Mouse (Mus musculus) embryo, embryonic 10.5 days (tissue): Measurements from ENCODE around the gene Tmem131.

Experiments used
- DNase-seq: peaks from one replicate; pipeline ENCODE4 v3.0.0-alpha.2; 2015; ENCODE audit warnings: low spot score

Tmem131 gene

GRCm38 (mm10) chr1:36782476-36782875 is 161.0 kb downstream of the Tmem131 start:
- DNase-seq: no peak

- DNase-seq: no peak
These were observed 162.7 kb downstream of the Tmem131 start for GRCm38 (mm10) chr1:36780793-36781192.

- no peak for DNase-seq
These were observed 171.1 kb downstream of the Tmem131 start for GRCm38 (mm10) chr1:36772198-36772934.

DNA sequence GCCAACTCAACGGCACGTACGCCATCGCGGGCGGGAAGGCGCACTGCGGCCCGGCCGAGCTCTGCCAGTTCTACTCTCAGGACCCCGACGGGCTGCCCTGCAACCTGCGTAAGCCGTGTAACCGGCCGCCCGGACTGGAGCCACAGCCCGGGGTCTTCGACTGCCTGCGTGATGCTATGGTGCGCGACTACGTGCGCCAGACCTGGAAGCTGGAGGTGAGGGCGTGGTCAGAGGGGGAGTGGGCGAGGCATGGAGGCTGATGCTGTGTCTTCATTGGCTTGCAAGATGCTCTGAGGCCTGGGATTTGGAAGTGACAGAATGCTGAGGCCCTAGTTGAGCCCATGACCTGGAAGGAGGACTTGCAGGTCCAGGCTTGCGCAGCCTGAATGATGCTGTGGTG is 172.5 kb downstream of the Tmem131 start:
- peak; percentile 24 for DNase-seq

- no peak for DNase-seq
These were observed 173.5 kb downstream of the Tmem131 start for GRCm38 (mm10) chr1:36769951-36770350.

DNA sequence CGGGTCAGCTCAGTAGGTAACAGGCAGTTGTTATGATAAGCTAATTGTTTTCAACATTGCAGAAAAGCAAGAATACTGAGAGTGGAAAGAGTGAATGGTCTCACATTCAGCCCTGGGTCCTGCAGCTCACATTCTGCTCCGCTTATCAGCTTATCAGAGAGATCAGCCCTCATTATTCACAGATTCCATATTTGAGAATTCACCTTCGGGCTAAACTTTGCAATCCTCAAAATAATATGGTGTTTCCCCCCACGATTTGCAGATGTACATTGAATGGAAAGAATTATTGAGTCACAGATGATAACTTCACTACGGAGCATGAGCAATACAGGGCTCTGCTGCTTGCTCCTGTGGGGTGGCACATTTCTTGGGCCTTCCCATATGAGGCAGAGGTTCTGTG is 174.7 kb downstream of the Tmem131 start:
- DNase-seq: no peak

DNA sequence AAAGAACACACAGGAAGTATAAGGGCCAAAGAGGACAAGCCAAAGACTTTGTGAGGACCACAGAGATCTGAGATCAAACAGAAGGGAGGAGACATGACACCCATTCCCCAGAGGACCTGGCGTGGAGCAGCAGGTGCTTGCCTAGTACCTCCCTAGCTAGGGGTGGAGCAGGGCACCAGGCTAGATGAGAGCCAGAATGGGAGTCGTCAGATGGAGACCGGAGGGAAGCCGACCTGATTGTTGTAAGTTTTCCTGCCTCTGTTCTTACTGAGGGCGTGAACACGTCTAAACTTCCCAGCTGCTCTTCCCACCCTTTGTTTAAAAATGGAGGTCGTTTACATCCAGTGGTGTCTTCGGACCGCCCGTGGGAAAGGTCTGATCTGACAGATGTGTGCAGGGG is 176.1 kb downstream of the Tmem131 start:
- DNase-seq: no peak

DNA sequence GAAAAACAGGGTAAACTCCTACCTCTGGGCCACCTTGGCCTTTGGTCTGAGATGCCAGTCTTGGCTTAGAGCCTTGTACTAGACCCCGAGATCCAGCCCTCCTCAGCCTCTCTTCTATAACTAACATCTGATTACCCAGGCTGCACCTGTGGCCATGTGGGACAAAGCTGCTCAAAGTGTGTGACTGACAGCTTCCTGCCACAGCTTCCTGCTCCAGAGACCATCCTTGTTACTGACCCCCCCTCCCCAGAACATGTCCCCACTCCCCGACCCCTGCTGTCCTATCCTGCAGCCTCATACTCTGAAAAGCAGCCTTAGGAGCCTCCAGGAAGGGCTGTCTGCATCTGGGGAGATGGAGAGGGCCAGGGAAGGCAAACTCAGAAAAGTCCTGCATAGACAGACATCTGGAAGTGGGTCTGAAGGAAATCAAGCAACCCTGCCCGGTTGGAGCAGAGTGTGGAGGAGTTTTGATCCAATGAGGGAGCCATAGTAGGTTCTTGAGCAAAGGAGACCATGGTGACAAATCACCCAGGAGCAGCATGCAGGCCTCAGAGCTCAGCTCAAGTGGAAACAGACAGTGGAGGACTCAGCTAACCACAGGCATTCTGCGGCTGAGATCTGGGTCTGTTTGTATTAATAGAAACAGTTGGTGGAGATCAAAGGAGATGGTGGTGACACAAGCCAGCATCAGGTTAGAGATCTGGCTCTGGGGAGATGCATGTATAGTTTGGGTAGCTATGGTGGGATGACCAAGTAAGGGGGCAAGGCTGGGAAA is 176.8 kb downstream of the Tmem131 start:
- no peak for DNase-seq

- no peak for DNase-seq
These were observed 181.9 kb downstream of the Tmem131 start, which contains the start of gene Zap70 for GRCm38 (mm10) chr1:36761568-36761967. Zap70 (plus strand) TSS chr1:36761798.

GRCm38 (mm10) chr1:36761061-36761460 is 182.4 kb downstream of the Tmem131 start:
- DNase-seq: no peak

DNA sequence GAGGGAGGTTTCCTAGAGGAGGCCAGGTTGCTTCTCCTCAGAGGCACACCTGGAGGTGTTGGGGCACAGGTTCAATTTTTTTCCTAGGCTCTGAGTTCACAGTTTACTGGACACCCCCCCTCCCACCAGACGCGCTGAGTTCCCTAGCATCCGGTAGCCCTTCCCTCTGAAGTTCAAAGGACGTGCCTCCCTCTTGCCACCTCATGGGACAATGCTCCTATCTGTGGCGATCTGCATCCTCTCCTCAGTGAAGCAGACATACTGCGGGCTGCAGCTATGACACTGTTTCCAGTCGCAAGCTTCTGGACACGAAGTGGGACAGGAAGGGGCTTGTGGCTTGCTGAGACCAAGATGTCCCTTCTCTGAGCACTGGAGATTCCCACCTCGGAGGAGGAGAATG is 183.1 kb downstream of the Tmem131 start:
- DNase-seq: no peak

DNA sequence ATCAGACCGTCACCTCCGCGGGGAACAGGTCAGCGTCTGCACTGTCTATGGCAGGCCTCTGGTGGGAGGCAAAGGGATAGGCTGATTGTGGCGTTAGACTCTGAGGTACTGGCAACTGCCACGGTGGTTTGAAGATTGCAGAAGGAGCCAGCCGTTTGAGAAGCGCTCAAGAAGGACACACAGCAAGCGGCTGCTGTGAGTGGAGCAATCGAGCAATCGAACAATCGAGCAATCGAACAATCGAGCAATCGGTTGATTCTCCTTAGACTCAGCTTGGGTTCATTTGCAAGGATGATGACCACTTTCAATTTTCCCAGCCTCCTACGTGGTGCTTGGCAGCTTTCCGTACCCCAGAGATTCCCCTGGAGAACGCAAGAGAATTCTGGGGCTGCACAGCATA is 184.4 kb downstream of the Tmem131 start:
- no peak for DNase-seq

DNA sequence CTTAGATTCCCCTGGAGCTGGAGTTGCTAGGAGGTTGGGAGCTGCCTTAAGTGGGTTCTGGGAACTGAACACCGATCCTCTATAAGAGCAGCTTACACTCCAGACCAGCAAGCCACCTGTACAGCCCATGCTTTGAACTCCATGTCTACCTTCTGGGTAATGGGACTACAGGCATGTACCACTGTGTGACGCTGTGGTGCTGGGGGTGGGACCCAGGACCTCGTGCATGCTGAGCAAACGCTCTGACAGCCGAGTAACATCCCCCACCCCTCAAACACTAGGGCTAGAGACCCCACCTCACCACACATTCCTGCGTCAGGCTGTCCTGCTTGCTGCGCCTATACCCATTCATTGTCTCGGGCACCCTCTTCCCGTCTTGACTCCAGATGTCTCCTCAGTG is 184.9 kb downstream of the Tmem131 start:
- no peak for DNase-seq

DNA sequence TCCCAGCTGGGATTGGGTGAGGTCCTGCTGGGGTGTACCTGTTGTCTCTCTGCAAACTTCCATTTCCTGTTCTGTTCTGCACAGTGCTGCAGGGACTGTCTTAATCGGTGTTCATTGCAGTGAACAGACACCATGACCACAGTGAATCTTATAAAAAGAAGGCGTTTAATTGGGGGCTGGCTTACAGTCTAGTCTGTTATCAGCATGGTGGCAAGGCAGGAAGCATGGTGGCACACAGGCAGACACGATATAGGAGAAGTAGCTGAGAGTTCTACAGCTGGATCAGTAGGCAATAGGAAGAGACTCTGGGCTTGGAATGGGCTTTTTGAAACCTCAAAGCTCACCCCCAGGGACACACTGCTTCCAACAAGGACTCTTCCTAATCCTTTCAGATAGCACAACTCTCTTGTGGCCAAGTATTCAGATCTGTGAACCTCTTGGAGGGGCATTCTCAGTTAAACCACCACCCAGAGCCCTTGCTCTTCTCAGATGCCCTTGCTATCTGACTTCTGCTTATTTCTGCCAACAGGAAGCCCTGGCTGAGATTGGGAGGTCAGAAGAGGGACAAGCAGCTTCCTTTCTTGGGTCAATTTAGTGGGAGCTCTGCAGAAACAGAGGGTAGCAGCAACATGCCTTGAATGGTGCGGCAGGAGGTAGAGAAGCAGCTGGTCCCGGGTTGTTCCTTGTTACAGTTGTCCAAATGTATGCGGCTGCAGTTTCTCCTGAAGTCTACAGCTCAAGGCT is 189.4 kb downstream of the Tmem131 start:
- no peak for DNase-seq

- peak; percentile 72 for DNase-seq
These were observed 197.0 kb downstream of the Tmem131 start for GRCm38 (mm10) chr1:36746452-36746851.

GRCm38 (mm10) chr1:36745661-36746060 is 197.8 kb downstream of the Tmem131 start:
- no peak for DNase-seq

GRCm38 (mm10) chr1:36744268-36744944 is 199.1 kb downstream of the Tmem131 start:
- DNase-seq: peak; percentile 83

DNA sequence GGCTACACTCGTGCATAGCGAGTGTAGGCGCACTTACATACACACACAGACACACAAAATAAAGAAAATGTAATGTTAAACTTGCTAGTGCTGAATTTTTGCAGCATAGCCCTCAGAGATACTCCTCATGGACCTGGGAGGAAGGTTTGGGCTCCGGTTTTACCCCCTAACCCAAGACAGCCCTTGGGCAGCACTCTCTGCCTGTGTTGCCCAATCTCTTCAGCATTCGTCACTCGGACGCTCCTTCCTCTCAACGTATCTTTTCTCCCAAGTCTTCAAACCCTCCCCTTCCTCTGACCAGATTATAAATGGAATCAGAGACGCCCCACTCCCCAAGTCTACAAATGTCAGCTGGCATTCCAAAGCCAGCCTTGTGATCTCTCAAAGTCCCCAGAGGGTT is 200.4 kb downstream of the Tmem131 start:
- no peak for DNase-seq
